Mouse (Mus musculus) layer of hippocampus, postnatal 10 days (tissue): Measurements from ENCODE around the gene Ctdsp1. TPM values are rescaled to one million over a fixed set of nuclear protein-coding genes. Genes with fewer than 3 reads are reported as not detected.
"Not testable (repeated sequence)": the region's sequence is repeated elsewhere in the genome, so short reads cannot be mapped to it uniquely, and the experiment has no call there.

ENCODE experiments used
- DNase-seq, 2 experiments: peaks; one replicate each; pipeline ENCODE4 v3.0.0; 2021; ENCODE audit warnings: low spot score in 2 of 2
- total RNA-seq, 2 experiments: library from RNA; stranded (reverse); gene quantifications; 2 replicates each; pipeline ENCODE4 v1.2.3; 2021

The Ctdsp1 gene
- total RNA-seq, 2 experiments from 2014 or later, result 23.8 to 27.2 TPM

GRCm38 (mm10) chr1:74396456-74397222, 5.3 kb downstream of the Ctdsp1 start:
- not testable (repeated sequence) for DNase-seq

GRCm38 (mm10) chr1:74397268-74397918, 6.1 kb downstream of the Ctdsp1 start:
- DNase-seq, result peak; percentile 85 to 92

- peak; percentile 65 to 72 for DNase-seq
Measured at GRCm38 (mm10) chr1:74397919-74398451, 6.7 kb downstream of the Ctdsp1 start.

GRCm38 (mm10) chr1:74400531-74400930, 9.2 kb downstream of the Ctdsp1 start:
- DNase-seq, result no peak

- no peak for DNase-seq
Measured at GRCm38 (mm10) chr1:74401015-74401702, 9.8 kb downstream of the Ctdsp1 start.

GRCm38 (mm10) chr1:74404206-74404605, 12.9 kb downstream of the Ctdsp1 start:
- DNase-seq, result no peak

GRCm38 (mm10) chr1:74408589-74409504, 17.5 kb downstream of the Ctdsp1 start, which contains the start of gene Vil1:
Gene Vil1 (plus strand): TSS chr1:74409376.
- DNase-seq, result no peak

- no peak for DNase-seq
Measured at GRCm38 (mm10) chr1:74411753-74412325, 20.5 kb downstream of the Ctdsp1 start.

- no peak for DNase-seq
Measured at GRCm38 (mm10) chr1:74412711-74413110, 21.4 kb downstream of the Ctdsp1 start.

- no peak for DNase-seq
Measured at GRCm38 (mm10) chr1:74415143-74415542, 23.8 kb downstream of the Ctdsp1 start.

- DNase-seq, result no peak
Measured at GRCm38 (mm10) chr1:74418747-74419439, 27.6 kb downstream of the Ctdsp1 start.

GRCm38 (mm10) chr1:74419440-74419794, 28.1 kb downstream of the Ctdsp1 start:
- no peak for DNase-seq

- no peak for DNase-seq
Measured at GRCm38 (mm10) chr1:74423147-74423546, 31.8 kb downstream of the Ctdsp1 start.

- no peak for DNase-seq
Measured at GRCm38 (mm10) chr1:74425845-74426244, 34.5 kb downstream of the Ctdsp1 start.

- DNase-seq, result no peak
Measured at GRCm38 (mm10) chr1:74433220-74433619, 41.9 kb downstream of the Ctdsp1 start.

GRCm38 (mm10) chr1:74434596-74434995, 43.3 kb downstream of the Ctdsp1 start:
- DNase-seq, result no peak

GRCm38 (mm10) chr1:74435563-74435962, 44.3 kb downstream of the Ctdsp1 start:
- no peak for DNase-seq

GRCm38 (mm10) chr1:74437702-74438427, 46.6 kb downstream of the Ctdsp1 start:
- no peak for DNase-seq
